Mouse (Mus musculus) cerebellum, adult 2 months (tissue): ENCODE measurements around the gene Npas3. TPM values are rescaled to one million over a fixed set of nuclear protein-coding genes. Genes with fewer than 3 reads are reported as not detected.

Experiments
- DNase-seq, 2 experiments: peaks; one replicate each; pipeline ENCODE4 v3.0.0; 2021
- H3K27ac ChIP-seq: fragments of 200-500 bp; 2 replicates; pipeline ENCODE4 v1.5.1; 2012; ENCODE audit warnings: low read length, control low read depth, inconsistent platforms; ENCODE audit not compliant: insufficient read depth
- H3K27me3 ChIP-seq: fragments of 200-500 bp; 2 replicates; pipeline ENCODE4 v1.6.1; 2012; ENCODE audit warnings: inconsistent platforms, mild to moderate bottlenecking, low read length, moderate library complexity; ENCODE audit not compliant: control insufficient read depth, insufficient read depth
- H3K4me1 ChIP-seq: fragments of 200-500 bp; 2 replicates; pipeline ENCODE4 v1.6.1; 2011; ENCODE audit warnings: low read length; ENCODE audit not compliant: control insufficient read depth, insufficient read depth
- H3K4me3 ChIP-seq: fragments of 200-500 bp; replicated peaks from 2 replicates; pipeline ENCODE3; 2011; ENCODE audit warnings: mild to moderate bottlenecking, low read depth, low read length, control low read depth; ENCODE audit not compliant: insufficient read depth
- CTCF ChIP-seq: fragments of 200-500 bp; IDR thresholded peaks from 2 replicates; pipeline ENCODE4 v1.5.1; 2011; ENCODE audit warnings: low read depth, mild to moderate bottlenecking, control low read depth, low read length, moderate library complexity, borderline replicate concordance; ENCODE audit not compliant: insufficient read depth
- POLR2A ChIP-seq: fragments of 200-500 bp; IDR thresholded peaks from 2 replicates; pipeline ENCODE4 v1.6.1; 2011; ENCODE audit warnings: low read length, control low read depth, borderline replicate concordance; ENCODE audit not compliant: insufficient read depth
- WGBS: fragments of 180-500 bp; shearing (Covaris S2); methylation state at CpG from one replicate; pipeline ENCODE4 v1.1.7; 2018; 5-methylcytosine and 5-hydroxymethylcytosine counted together
- polyA plus RNA-seq: library from polyadenylated mRNA; depleted of rRNA; stranded (reverse); fragments of >200 nt; gene quantifications from 2 replicates; pipeline ENCODE4 v1.2.3, GENCODE M21; 2012

The Npas3 gene
- polyA plus RNA-seq, 1 experiment, result 13.3 TPM

GRCm38 (mm10) chr12:53624379-53625021 lies 376.0 kb downstream of the Npas3 start:
- 65% methylated on average over 11 of the region's 11 CpGs for WGBS
- TF ChIP-seq CTCF (no peak), POLR2A (no peak)
- H3K27ac ChIP-seq, result no peak overlapping the region
- no peak overlapping the region for H3K4me3 ChIP-seq
- DNase-seq, result no peak
- no peaks in the 10 kb centered on the region; the same call in 1 of the 2 replicates for H3K27me3 ChIP-seq
- H3K4me1 ChIP-seq, result no peaks in the 10 kb centered on the region

GRCm38 (mm10) chr12:53629483-53630120 lies 381.1 kb downstream of the Npas3 start:
- TF ChIP-seq CTCF, result no peak
- TF ChIP-seq POLR2A, result no peak
- Histone ChIP-seq H3K4me3 (no peak overlapping the region), H3K27ac (no peak overlapping the region), H3K4me1 (no peaks in the 10 kb centered on the region), H3K27me3 (no peaks in the 10 kb centered on the region; the same call in 1 of the 2 replicates)
- 75% methylated on average over 8 of the region's 8 CpGs for WGBS
- no peak for DNase-seq

- H3K27ac ChIP-seq, result no peak overlapping the region
- 32% methylated on average over 1 of the region's 1 CpGs for WGBS
- no peak for DNase-seq
- no peaks in the 10 kb centered on the region for H3K4me1 ChIP-seq
- TF ChIP-seq POLR2A, result no peak
- TF ChIP-seq CTCF, result no peak
- H3K27me3 ChIP-seq, result no peaks in the 10 kb centered on the region
- no peak overlapping the region for H3K4me3 ChIP-seq
Observed at GRCm38 (mm10) chr12:53630607-53631006, 382.1 kb downstream of the Npas3 start.

- no peak overlapping the region for H3K27ac ChIP-seq
- TF ChIP-seq POLR2A, result no peak
- no peak for TF ChIP-seq CTCF
- 89% methylated on average over 4 of the region's 4 CpGs for WGBS
- H3K27me3 ChIP-seq, result no peaks in the 10 kb centered on the region
- H3K4me1 ChIP-seq, result no peaks in the 10 kb centered on the region
- DNase-seq, result no peak
- no peak overlapping the region for H3K4me3 ChIP-seq
Observed at GRCm38 (mm10) chr12:53631315-53632106, 383.0 kb downstream of the Npas3 start.

- no peak overlapping the region for H3K4me3 ChIP-seq
- no peaks in the 10 kb centered on the region for H3K27me3 ChIP-seq
- TF ChIP-seq POLR2A, result no peak
- no peak for DNase-seq
- no peak overlapping the region for H3K27ac ChIP-seq
- no peaks in the 10 kb centered on the region for H3K4me1 ChIP-seq
Observed at GRCm38 (mm10) chr12:53638571-53638970, 390.1 kb downstream of the Npas3 start.

GRCm38 (mm10) chr12:53647282-53647681 lies 398.8 kb downstream of the Npas3 start:
- TF ChIP-seq CTCF (no peak), POLR2A (no peak)
- no peak for DNase-seq
- 87% methylated on average over 2 of the region's 2 CpGs for WGBS
- Histone ChIP-seq H3K27me3 (no peaks in the 10 kb centered on the region), H3K4me3 (no peak overlapping the region), H3K27ac (no peak overlapping the region), H3K4me1 (no peaks in the 10 kb centered on the region)

- Histone ChIP-seq H3K27me3 (no peaks in the 10 kb centered on the region), H3K4me1 (no peaks in the 10 kb centered on the region), H3K27ac (no peak overlapping the region), H3K4me3 (no peak overlapping the region)
- no peak for DNase-seq
- TF ChIP-seq POLR2A (no peak), CTCF (no peak)
- 33% methylated on average over 6 of the region's 6 CpGs for WGBS
Observed at GRCm38 (mm10) chr12:53656301-53656700, 407.8 kb downstream of the Npas3 start.

- H3K27me3 ChIP-seq, result no peaks in the 10 kb centered on the region
- no peak overlapping the region for H3K27ac ChIP-seq
- H3K4me1 ChIP-seq, result no peaks in the 10 kb centered on the region
- H3K4me3 ChIP-seq, result no peak overlapping the region
- WGBS, result 35% methylated on average over 5 of the region's 5 CpGs
- no peak for TF ChIP-seq POLR2A
- no peak for TF ChIP-seq CTCF
- no peak for DNase-seq
Observed at GRCm38 (mm10) chr12:53664084-53664483, 415.6 kb downstream of the Npas3 start.
